Mouse (Mus musculus) testis, adult 2 months (tissue): ENCODE measurements around the gene Ifi202b.
"Not testable (repeated sequence)": the region's sequence is repeated elsewhere in the genome, so short reads cannot be mapped to it uniquely, and the experiment has no call there.

Experiments
- CTCF ChIP-seq: fragments of 200-500 bp; IDR thresholded peaks from 2 replicates; pipeline ENCODE4 v1.5.1; 2012; ENCODE audit warnings: low read depth, mild to moderate bottlenecking, inconsistent platforms, low read length, moderate library complexity; ENCODE audit not compliant: control insufficient read depth, insufficient read depth, insufficient replicate concordance
- POLR2A ChIP-seq: fragments of 200-500 bp; IDR thresholded peaks from 2 replicates; pipeline ENCODE4 v1.6.1; 2012; ENCODE audit warnings: low read depth, mild to moderate bottlenecking, inconsistent platforms, low read length, moderate library complexity; ENCODE audit not compliant: control insufficient read depth

GRCm38 (mm10) chr1:173942780-173943066 is 39.8 kb downstream of the Ifi202b start:
- TF ChIP-seq POLR2A, CTCF: not testable (repeated sequence)
